Mouse (Mus musculus) hindlimb bud, embryonic 11.5 days (tissue): ENCODE data around the gene Csmd2.
A peak's percentile ranks its signal among the peaks of the same experiment; 100 is the strongest.
"Not testable (repeated sequence)": the region's sequence is repeated elsewhere in the genome, so short reads cannot be mapped to it uniquely, and the experiment has no call there.

Experiments
- DNase-seq: peaks from one replicate; pipeline ENCODE4 v3.0.0-alpha.2; 2012; ENCODE audit warnings: low read depth, low spot score; ENCODE audit errors: extremely low spot score

Csmd2 gene

DNA sequence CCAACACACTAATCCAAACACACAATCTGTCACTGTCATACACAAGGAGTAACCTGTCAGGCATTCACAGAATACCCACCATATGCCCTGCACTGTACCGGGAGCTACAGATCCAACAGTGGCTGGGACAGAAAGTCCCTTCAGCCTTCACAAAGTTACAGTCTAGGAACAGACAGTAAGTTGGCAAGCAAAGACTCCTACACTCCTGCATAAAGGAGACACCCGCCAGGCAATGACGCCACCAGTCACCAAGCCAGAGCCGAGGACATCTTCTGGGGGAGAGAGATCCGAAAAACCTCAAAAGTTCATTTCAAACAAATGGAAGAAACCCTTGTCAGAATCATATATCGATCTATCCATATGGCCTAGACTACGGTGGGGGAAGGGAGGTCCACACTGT is 618.9 kb downstream of the Csmd2 start:
- no peak for DNase-seq

GRCm38 (mm10) chr4:128607661-128608060 is 620.0 kb downstream of the Csmd2 start:
- DNase-seq: no peak

DNA sequence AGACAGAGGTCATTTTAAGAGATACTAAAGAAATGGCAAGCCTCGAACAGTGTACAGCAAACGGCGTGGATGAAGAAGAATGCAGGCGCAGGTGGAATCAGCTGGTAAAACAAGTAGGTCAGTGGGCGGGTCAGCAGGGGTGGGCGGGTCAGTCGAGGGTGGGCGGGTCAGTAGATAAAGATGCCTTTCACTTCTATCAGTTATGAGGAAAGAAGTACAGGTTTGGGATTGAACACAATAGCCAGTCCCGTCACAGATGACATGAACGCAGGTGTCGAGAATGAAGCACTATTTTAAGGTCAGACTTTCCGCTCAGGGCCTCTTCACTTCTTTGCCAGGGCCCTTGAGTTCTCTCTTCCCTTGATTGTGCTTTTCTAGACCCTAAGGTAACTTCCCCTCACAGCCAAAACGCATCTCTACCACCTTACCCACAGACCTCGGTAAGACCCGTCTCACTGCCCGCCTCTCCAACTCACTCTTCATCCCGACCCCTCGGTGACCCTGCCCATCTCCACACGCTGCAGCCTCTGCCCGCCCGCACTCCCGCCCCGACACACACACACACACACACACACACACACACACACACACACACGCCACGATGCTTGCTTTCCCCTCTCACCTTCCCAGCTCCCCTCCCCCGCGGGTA is 621.7 kb downstream of the Csmd2 start:
- DNase-seq: no peak

GRCm38 (mm10) chr4:128609925-128610402 is 622.3 kb downstream of the Csmd2 start, which contains the start of gene Zscan20:
Gene Zscan20 (minus strand): TSS chr4:128610098.
- peak; percentile 93 for DNase-seq

DNA sequence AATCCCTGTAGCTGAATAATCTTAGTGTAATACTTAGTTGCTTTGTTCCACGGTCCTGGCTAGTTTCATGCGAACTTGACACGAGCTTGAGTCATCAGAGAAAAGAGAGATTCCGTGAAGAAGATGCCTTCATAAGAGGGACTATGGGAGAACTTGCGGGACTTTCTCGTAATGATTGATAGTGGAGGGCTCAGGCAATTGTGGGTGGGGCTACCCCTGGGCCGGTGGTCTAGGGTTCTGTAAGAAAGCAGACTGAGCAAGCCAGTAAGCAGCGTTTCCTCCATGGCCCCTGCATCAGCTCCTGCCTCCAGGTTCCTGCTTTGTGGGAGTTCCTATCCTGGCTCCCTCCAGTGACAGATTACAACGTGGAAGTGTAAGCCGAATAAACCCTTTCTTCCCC is 623.0 kb downstream of the Csmd2 start:
- no peak for DNase-seq

DNA sequence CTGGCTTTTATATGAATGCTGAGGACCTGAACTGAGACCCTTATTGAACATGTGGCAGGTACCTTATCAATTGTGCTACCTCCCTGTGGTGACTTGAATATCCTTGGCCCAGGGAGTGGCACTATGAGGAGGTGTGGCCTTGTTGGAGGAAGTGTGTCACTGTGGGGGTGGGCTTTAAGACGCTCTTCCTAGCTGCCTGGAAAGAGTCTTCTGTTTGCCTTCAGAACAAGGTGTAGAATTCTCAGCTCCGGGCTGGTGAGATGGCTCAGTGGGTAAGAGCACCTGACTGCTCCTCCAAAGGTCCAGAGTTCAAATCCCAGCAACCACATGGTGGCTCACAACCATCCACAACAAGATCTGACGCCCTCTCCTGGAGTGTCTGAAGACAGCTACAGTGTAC is 624.1 kb downstream of the Csmd2 start:
- not testable (repeated sequence) for DNase-seq

GRCm38 (mm10) chr4:128613326-128613725 is 625.7 kb downstream of the Csmd2 start:
- DNase-seq: peak; percentile 58

GRCm38 (mm10) chr4:128615761-128616160 is 628.1 kb downstream of the Csmd2 start:
- no peak for DNase-seq
